Mouse (Mus musculus): Measurements from ENCODE around the gene Adam19. TPM values are rescaled to one million over a fixed set of nuclear protein-coding genes. Genes with fewer than 3 reads are reported as not detected.

Adam19 gene
- polyA plus RNA-seq, 1 experiment = 43.2 TPM

GRCm38 (mm10) chr11:46122875-46123274, 67.1 kb downstream of the Adam19 start:
- no peak overlapping the region for H3K4me3 ChIP-seq
- peak; percentile 12 for TF ChIP-seq POLR2AphosphoS2 (IDR thresholded peaks at IDR 0.05; ENCODE audit: insufficient read length, low read depth)
- peak; percentile 79 for TF ChIP-seq CEBPB (IDR thresholded peaks at IDR 0.05; ENCODE audit: insufficient read depth, poor library complexity, severe bottlenecking)
- no peak for TF ChIP-seq MYOD1 (IDR thresholded peaks at IDR 0.05; ENCODE audit: control insufficient read depth in 1 of 3, insufficient read length in 2 of 3, low read depth in 2 of 3)
- H3K4me2 ChIP-seq (ENCODE audit: low read depth) = no peak overlapping the region
- no peaks in the 10 kb centered on the region for H3K79me2 ChIP-seq (ENCODE audit: control insufficient read depth, insufficient read depth)
- peaks cover 38% of the 10 kb centered on the region for H3K36me3 ChIP-seq (ENCODE audit: control insufficient read depth, insufficient read depth)
- H3K27me3 ChIP-seq (ENCODE audit: control insufficient read depth, insufficient read depth, insufficient read length) = no peaks in the 10 kb centered on the region
- H3ac ChIP-seq (ENCODE audit: control insufficient read depth, insufficient read length) = no peak overlapping the region

- Histone ChIP-seq H3K36me3 (ENCODE audit: control insufficient read depth, insufficient read depth) (peaks cover 35% of the 10 kb centered on the region), H3K4me3 (no peak overlapping the region), H3ac (ENCODE audit: control insufficient read depth, insufficient read length) (no peak overlapping the region), H3K79me2 (ENCODE audit: control insufficient read depth, insufficient read depth) (no peaks in the 10 kb centered on the region), H3K27me3 (ENCODE audit: control insufficient read depth, insufficient read depth, insufficient read length) (no peaks in the 10 kb centered on the region), H3K4me2 (ENCODE audit: low read depth) (no peak overlapping the region)
- TF ChIP-seq E2F4 (IDR thresholded peaks at IDR 0.05; ENCODE audit: insufficient read depth) (no peak), MYOG (IDR thresholded peaks at IDR 0.05; ENCODE audit: control insufficient read depth in 1 of 3, insufficient read depth in 1 of 3, insufficient read length in 2 of 3, low read depth in 2 of 3) (no peak), USF1 (IDR thresholded peaks at IDR 0.05; ENCODE audit: low read depth) (no peak), SRF (IDR thresholded peaks at IDR 0.05; ENCODE audit: control insufficient read depth, insufficient read length, low read depth) (no peak), CEBPB (IDR thresholded peaks at IDR 0.05; ENCODE audit: insufficient read depth, poor library complexity, severe bottlenecking) (no peak), MAX (IDR thresholded peaks at IDR 0.05; ENCODE audit: low read depth) (no peak)
Observed at GRCm38 (mm10) chr11:46123328-46123866, 67.6 kb downstream of the Adam19 start.

- Histone ChIP-seq H3K27me3 (ENCODE audit: control insufficient read depth, insufficient read depth, insufficient read length) (no peaks in the 10 kb centered on the region), H3K79me2 (ENCODE audit: control insufficient read depth, insufficient read depth) (no peaks in the 10 kb centered on the region), H3K36me3 (ENCODE audit: control insufficient read depth, insufficient read depth) (peaks cover 37% of the 10 kb centered on the region), H3K4me3 (no peak overlapping the region), H3K4me2 (ENCODE audit: low read depth) (no peak overlapping the region), H3ac (ENCODE audit: control insufficient read depth, insufficient read length) (no peak overlapping the region)
- TF ChIP-seq MYOG (IDR thresholded peaks at IDR 0.05; ENCODE audit: control insufficient read depth in 1 of 3, insufficient read depth in 1 of 3, insufficient read length in 2 of 3, low read depth in 2 of 3) (no peak), E2F4 (IDR thresholded peaks at IDR 0.05; ENCODE audit: insufficient read depth) (no peak), POLR2A (IDR thresholded peaks at IDR 0.05; ENCODE audit: insufficient read length, low read depth) (no peak), POLR2AphosphoS2 (IDR thresholded peaks at IDR 0.05; ENCODE audit: insufficient read length, low read depth) (no peak), TCF3 (IDR thresholded peaks at IDR 0.05; ENCODE audit: insufficient read length, low read depth) (no peak), USF1 (IDR thresholded peaks at IDR 0.05; ENCODE audit: low read depth) (no peak), TCF12 (IDR thresholded peaks at IDR 0.05; ENCODE audit: insufficient read depth, poor library complexity, severe bottlenecking) (no peak), REST (IDR thresholded peaks at IDR 0.05; ENCODE audit: insufficient read depth, insufficient read length) (no peak), MAX (IDR thresholded peaks at IDR 0.05; ENCODE audit: low read depth) (no peak), MYOD1 (IDR thresholded peaks at IDR 0.05; ENCODE audit: control insufficient read depth in 1 of 3, insufficient read length in 2 of 3, low read depth in 2 of 3) (no peak), SRF (IDR thresholded peaks at IDR 0.05; ENCODE audit: control insufficient read depth, insufficient read length, low read depth) (no peak), CEBPB (IDR thresholded peaks at IDR 0.05; ENCODE audit: insufficient read depth, poor library complexity, severe bottlenecking) (no peak)
Observed at GRCm38 (mm10) chr11:46125093-46125834, 69.5 kb downstream of the Adam19 start.

GRCm38 (mm10) chr11:46125835-46126229, 70.0 kb downstream of the Adam19 start:
- Histone ChIP-seq H3K27me3 (ENCODE audit: control insufficient read depth, insufficient read depth, insufficient read length) (no peaks in the 10 kb centered on the region), H3ac (ENCODE audit: control insufficient read depth, insufficient read length) (no peak overlapping the region), H3K79me2 (ENCODE audit: control insufficient read depth, insufficient read depth) (no peaks in the 10 kb centered on the region), H3K4me2 (ENCODE audit: low read depth) (no peak overlapping the region), H3K36me3 (ENCODE audit: control insufficient read depth, insufficient read depth) (peaks cover 40% of the 10 kb centered on the region), H3K4me3 (no peak overlapping the region)
- TF ChIP-seq E2F4 (IDR thresholded peaks at IDR 0.05; ENCODE audit: insufficient read depth) (no peak), CEBPB (IDR thresholded peaks at IDR 0.05; ENCODE audit: insufficient read depth, poor library complexity, severe bottlenecking) (no peak), USF1 (IDR thresholded peaks at IDR 0.05; ENCODE audit: low read depth) (no peak), MYOG (IDR thresholded peaks at IDR 0.05; ENCODE audit: control insufficient read depth in 1 of 3, insufficient read depth in 1 of 3, insufficient read length in 2 of 3, low read depth in 2 of 3) (no peak), POLR2AphosphoS2 (IDR thresholded peaks at IDR 0.05; ENCODE audit: insufficient read length, low read depth) (no peak), TCF3 (IDR thresholded peaks at IDR 0.05; ENCODE audit: insufficient read length, low read depth) (no peak), TCF12 (IDR thresholded peaks at IDR 0.05; ENCODE audit: insufficient read depth, poor library complexity, severe bottlenecking) (no peak), POLR2A (IDR thresholded peaks at IDR 0.05; ENCODE audit: insufficient read length, low read depth) (no peak), SRF (IDR thresholded peaks at IDR 0.05; ENCODE audit: control insufficient read depth, insufficient read length, low read depth) (no peak), MAX (IDR thresholded peaks at IDR 0.05; ENCODE audit: low read depth) (no peak), REST (IDR thresholded peaks at IDR 0.05; ENCODE audit: insufficient read depth, insufficient read length) (no peak)

- H3K27me3 ChIP-seq (ENCODE audit: control insufficient read depth, insufficient read depth, insufficient read length) = no peaks in the 10 kb centered on the region
- no peak overlapping the region for H3K4me3 ChIP-seq
- peaks cover 41% of the 10 kb centered on the region for H3K36me3 ChIP-seq (ENCODE audit: control insufficient read depth, insufficient read depth)
- H3ac ChIP-seq (ENCODE audit: control insufficient read depth, insufficient read length) = no peak overlapping the region
- TF ChIP-seq POLR2A (IDR thresholded peaks at IDR 0.05; ENCODE audit: insufficient read length, low read depth) (no peak), E2F4 (IDR thresholded peaks at IDR 0.05; ENCODE audit: insufficient read depth) (no peak), SRF (IDR thresholded peaks at IDR 0.05; ENCODE audit: control insufficient read depth, insufficient read length, low read depth) (no peak), USF1 (IDR thresholded peaks at IDR 0.05; ENCODE audit: low read depth) (no peak), REST (IDR thresholded peaks at IDR 0.05; ENCODE audit: insufficient read depth, insufficient read length) (no peak), MYOG (IDR thresholded peaks at IDR 0.05; ENCODE audit: control insufficient read depth in 1 of 3, insufficient read depth in 1 of 3, insufficient read length in 2 of 3, low read depth in 2 of 3) (no peak), TCF3 (IDR thresholded peaks at IDR 0.05; ENCODE audit: insufficient read length, low read depth) (no peak), POLR2AphosphoS2 (IDR thresholded peaks at IDR 0.05; ENCODE audit: insufficient read length, low read depth) (no peak), CEBPB (IDR thresholded peaks at IDR 0.05; ENCODE audit: insufficient read depth, poor library complexity, severe bottlenecking) (no peak), MYOD1 (IDR thresholded peaks at IDR 0.05; ENCODE audit: control insufficient read depth in 1 of 3, insufficient read length in 2 of 3, low read depth in 2 of 3) (no peak), MAX (IDR thresholded peaks at IDR 0.05; ENCODE audit: low read depth) (no peak), TCF12 (IDR thresholded peaks at IDR 0.05; ENCODE audit: insufficient read depth, poor library complexity, severe bottlenecking) (no peak)
- no peak overlapping the region for H3K4me2 ChIP-seq (ENCODE audit: low read depth)
- no peaks in the 10 kb centered on the region for H3K79me2 ChIP-seq (ENCODE audit: control insufficient read depth, insufficient read depth)
Observed at GRCm38 (mm10) chr11:46126317-46126716, 70.5 kb downstream of the Adam19 start.

Measured in myocyte (in vitro differentiated cells).